Mouse (Mus musculus): Measurements from ENCODE around the gene Pml.

- TF ChIP-seq CTCF (conservative IDR thresholded peaks at IDR 0.05; ENCODE audit: low read length) (no peak), NANOG (IDR thresholded peaks at IDR 0.05; ENCODE audit: borderline replicate concordance, low read length) (no peak)
Measured at GRCm38 (mm10) chr9:58168880-58169279, 80.7 kb downstream of the Pml start.

Data from E14TG2a.4 (cell line).